Mouse (Mus musculus) CD4-positive naive resting alpha-beta T cell, adult 57 days (primary cell): Measurements from ENCODE around the gene Olfr619. TPM values are rescaled to one million over a fixed set of nuclear protein-coding genes. Genes with fewer than 3 reads are reported as not detected.

Experiments
- total RNA-seq: library from RNA; stranded (reverse); gene quantifications from one replicate; pipeline ENCODE4 v1.2.4, GENCODE M21; 2023

Gene Olfr619
- total RNA-seq, result not detected

DNA sequence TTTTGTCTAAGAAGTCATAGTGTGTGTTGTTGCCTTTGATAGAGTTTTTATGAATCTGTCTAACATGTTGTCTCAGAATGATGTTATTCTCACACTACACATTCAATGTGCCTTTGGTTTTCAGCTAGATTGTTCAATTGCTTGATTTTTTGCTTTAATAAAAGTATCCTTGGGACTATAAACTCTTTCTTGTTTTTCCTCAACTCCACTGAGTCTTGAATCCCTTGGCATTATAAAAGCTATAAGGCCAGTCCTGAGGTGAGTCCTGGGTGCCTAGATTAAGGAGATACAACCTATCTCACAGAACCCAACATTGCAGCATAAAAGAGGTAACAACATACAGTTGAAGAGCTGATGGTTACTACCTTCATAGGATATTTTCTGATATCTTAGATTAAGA is at the start of gene Olfr619:
Gene Olfr619, plus strand, starts transcription at position 301 of the 400 bp plus-strand sequence.

DNA sequence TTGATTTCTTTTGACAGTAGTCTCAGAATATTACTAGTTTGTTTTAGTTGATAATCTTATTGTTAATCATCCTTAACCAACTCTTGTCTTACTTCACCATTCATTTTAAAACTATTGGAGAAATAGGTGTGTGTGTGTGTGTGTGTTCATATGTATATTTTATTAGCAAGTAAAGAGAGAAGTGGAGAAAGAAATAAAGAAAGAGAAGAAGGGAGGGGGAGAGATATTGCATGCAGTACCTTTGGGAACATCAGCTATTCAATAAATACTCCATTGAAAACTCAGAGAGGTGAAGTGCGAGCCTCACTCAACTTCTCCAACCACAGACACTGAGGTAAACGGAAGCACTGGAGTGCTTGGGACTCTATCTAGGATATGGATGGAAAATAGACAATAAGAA is 44.6 kb upstream of the Olfr619 start, which contains the start of gene Olfr615:
Gene Olfr615, plus strand, starts transcription at position 301 of the 400 bp plus-strand sequence.

DNA sequence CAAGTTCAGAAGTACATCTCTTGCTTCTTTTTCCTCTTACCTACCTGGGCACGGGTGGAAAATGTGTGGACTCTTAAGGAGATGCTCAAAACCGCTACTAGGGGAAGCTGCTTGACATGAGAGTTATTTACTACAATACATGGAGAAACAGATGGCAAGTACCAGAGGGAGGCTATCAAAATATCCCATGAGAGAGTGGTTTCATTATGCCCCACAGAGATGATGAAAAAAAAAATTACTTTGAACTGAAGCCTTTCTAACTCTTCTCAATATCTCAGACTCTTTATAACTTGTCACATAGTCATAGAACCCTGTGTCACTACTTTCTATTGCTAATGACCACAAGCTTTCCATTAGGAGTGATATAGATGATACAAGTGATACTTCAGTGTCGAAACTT is 31.3 kb upstream of the Olfr619 start, which contains the start of gene Olfr616:
Gene Olfr616, minus strand, starts transcription at position 101 of the 400 bp plus-strand sequence.

DNA sequence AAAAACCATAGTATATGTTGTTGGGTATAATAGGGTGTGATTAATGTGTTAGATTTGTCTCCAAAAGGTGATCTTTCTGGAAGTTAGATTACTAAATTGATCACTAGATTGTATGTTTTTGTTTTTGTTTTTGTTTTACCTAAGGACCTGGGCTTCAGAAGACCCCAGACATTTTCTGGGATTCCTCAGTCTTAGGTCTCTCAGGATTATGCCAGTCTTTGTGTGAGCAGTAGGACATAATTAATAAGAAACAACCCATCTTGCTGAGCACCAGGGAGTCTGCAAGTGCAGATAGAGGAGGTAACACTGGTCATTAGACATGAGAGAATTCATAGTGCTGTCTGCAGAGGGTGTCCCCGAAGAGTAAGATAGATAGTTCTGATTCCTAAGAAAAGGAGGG is 27.6 kb upstream of the Olfr619 start, which contains the start of gene Olfr617:
Gene Olfr617, plus strand, starts transcription at position 301 of the 400 bp plus-strand sequence.

DNA sequence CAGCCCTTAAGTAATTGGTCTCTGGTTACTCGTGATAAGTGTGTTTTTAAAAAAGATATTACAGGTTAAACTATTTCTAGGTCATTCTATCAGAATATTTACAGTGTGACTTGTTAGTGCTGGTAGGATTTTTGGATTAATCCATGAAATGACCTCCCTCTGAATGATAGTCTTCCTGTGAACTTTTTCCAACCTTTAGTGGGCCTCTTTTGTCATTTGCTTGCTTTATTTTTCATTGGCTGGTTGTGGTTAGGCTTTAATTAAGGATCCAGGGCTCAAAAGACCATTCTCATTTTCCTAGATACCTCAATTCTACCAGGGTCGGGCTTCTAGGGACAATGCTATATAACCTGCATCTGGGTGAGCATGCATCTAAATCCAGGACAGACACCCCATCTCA is 10.6 kb upstream of the Olfr619 start, which contains the start of gene Olfr618:
Gene Olfr618, plus strand, starts transcription at position 301 of the 400 bp plus-strand sequence.

DNA sequence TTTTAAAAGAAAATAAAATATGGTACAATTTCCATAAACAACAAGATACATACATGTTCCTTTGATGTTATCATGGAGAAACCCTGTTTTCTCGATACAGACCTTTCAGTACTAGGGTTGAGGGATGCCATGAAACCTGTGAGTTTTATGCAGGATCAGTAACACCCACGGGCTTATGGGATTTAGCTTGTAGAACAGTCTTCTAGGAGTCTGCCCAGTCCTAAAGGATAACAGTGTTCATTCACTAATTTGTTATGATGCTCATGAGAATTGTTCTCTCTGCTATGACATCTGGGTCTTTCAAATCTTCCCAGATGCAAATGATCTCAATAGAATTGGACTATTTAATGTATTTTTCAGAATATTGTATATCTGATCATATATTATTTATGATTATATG is 12.1 kb downstream of the Olfr619 start, which contains the start of gene Olfr620:
Gene Olfr620, minus strand, starts transcription at position 101 of the 400 bp plus-strand sequence.

DNA sequence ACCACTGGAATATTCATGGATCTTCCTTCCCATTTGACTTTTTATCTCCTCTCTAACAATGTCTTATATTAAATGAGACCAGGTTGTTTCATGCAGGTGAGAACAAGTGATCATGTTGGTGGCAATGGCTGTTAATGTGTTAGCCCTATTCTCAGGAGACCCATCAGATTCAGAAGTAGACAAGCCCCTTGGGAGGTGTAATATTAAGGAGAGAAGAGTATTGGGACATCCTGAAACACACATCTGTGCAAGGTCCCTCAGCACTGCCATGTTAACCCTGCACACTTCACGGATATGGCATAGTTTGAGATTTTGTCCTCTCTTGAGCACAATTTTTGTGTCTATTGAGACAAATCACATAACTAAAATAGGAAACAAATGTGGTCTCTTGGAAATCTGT is 42.2 kb downstream of the Olfr619 start, which contains the start of gene Olfr622:
Gene Olfr622, minus strand, starts transcription at position 101 of the 400 bp plus-strand sequence.

Other genes with a start within 250 kb of the Olfr619 start
- gene Olfr601, start 237.9 kb upstream of the Olfr619 start, total RNA-seq, result not detected
- not detected for gene Olfr603, start 214.4 kb upstream of the Olfr619 start, total RNA-seq
- not detected for gene Usp17lc, start 185.5 kb upstream of the Olfr619 start, total RNA-seq
- not detected for gene Olfr605, start 155.1 kb upstream of the Olfr619 start, total RNA-seq
- not detected for gene Olfr606, start 151.5 kb upstream of the Olfr619 start, total RNA-seq
- gene Olfr607, start 136.4 kb upstream of the Olfr619 start, total RNA-seq, result not detected
- not detected for gene Olfr608, start 130.7 kb upstream of the Olfr619 start, total RNA-seq
- not detected for gene Olfr609, start 102.5 kb upstream of the Olfr619 start, total RNA-seq
- not detected for gene Olfr610, start 88.5 kb upstream of the Olfr619 start, total RNA-seq
- not detected for gene Olfr611, start 79.7 kb upstream of the Olfr619 start, total RNA-seq
- gene Olfr612, start 57.9 kb upstream of the Olfr619 start, total RNA-seq, result not detected
- gene Olfr613, start 52.5 kb upstream of the Olfr619 start, total RNA-seq, result not detected
- gene Olfr615, start 44.5 kb upstream of the Olfr619 start, total RNA-seq, result not detected
- gene Olfr616, start 31.4 kb upstream of the Olfr619 start, total RNA-seq, result not detected
- gene Olfr617, start 27.5 kb upstream of the Olfr619 start, total RNA-seq, result not detected
- gene Olfr618, start 10.5 kb upstream of the Olfr619 start, total RNA-seq, result not detected
- not detected for gene Olfr620, start 12.0 kb downstream of the Olfr619 start, total RNA-seq
- gene Olfr622, start 42.1 kb downstream of the Olfr619 start, total RNA-seq, result not detected
- not detected for gene Olfr623, start 63.1 kb downstream of the Olfr619 start, total RNA-seq
- not detected for gene Olfr624, start 70.6 kb downstream of the Olfr619 start, total RNA-seq
- not detected for gene Olfr625-ps1, start 82.1 kb downstream of the Olfr619 start, total RNA-seq
- gene Olfr243, start 114.1 kb downstream of the Olfr619 start, total RNA-seq, result not detected
- gene Olfr628, start 129.8 kb downstream of the Olfr619 start, total RNA-seq, result not detected
- not detected for gene Olfr629, start 144.4 kb downstream of the Olfr619 start, total RNA-seq
- not detected for gene Olfr630, start 156.8 kb downstream of the Olfr619 start, total RNA-seq
- not detected for gene Olfr69, start 171.0 kb downstream of the Olfr619 start, total RNA-seq
- gene Olfr68, start 179.1 kb downstream of the Olfr619 start, total RNA-seq, result not detected
- not detected for gene Olfr67, start 191.2 kb downstream of the Olfr619 start, total RNA-seq
- 115 TPM for gene Hbb-bt, start 213.4 kb downstream of the Olfr619 start, total RNA-seq
- gene Hbb-bs, start 227.5 kb downstream of the Olfr619 start, total RNA-seq, result 842 TPM
- not detected for gene Hbb-bh2, start 239.9 kb downstream of the Olfr619 start, total RNA-seq
- gene Hbb-bh1, start 242.6 kb downstream of the Olfr619 start, total RNA-seq, result not detected